Mouse (Mus musculus) lung, embryonic 14.5 days (tissue): ENCODE data around the gene Prkcb. TPM values are rescaled to one million over a fixed set of nuclear protein-coding genes. Genes with fewer than 3 reads are reported as not detected.
A peak's percentile ranks its signal among the peaks of the same experiment; 100 is the strongest.

Experiments used
- ATAC-seq: fragments of 200-750 bp; cut with Nextera tagmentation; 2 replicates; pipeline ENCODE4 v1.8.0; 2017; ENCODE audit warnings: mild to moderate bottlenecking, moderate TSS enrichment, moderate library complexity; ENCODE audit not compliant: insufficient read depth
- DNase-seq: peaks from one replicate; pipeline ENCODE4 v3.0.0-alpha.2; 2015
- H3K27ac ChIP-seq: fragments of 300-500 bp; sonication (generic); 2 replicates; pipeline ENCODE4 v1.5.1; 2014; ENCODE audit warnings: low read depth, mild to moderate bottlenecking, moderate library complexity
- H3K27me3 ChIP-seq: fragments of 300-500 bp; sonication (generic); 2 replicates; pipeline ENCODE4 v1.6.1; 2014; ENCODE audit warnings: low read length, control low read depth; ENCODE audit not compliant: insufficient read depth
- H3K36me3 ChIP-seq: fragments of 300-500 bp; sonication (generic); 2 replicates; pipeline ENCODE4 v1.6.1; 2014; ENCODE audit warnings: control low read depth; ENCODE audit not compliant: insufficient read depth
- H3K4me1 ChIP-seq: fragments of 300-500 bp; sonication (generic); 2 replicates; pipeline ENCODE4 v1.6.1; 2014; ENCODE audit warnings: antibody characterized with exemption, control low read depth; ENCODE audit not compliant: insufficient read depth
- H3K4me2 ChIP-seq: fragments of 300-500 bp; sonication (generic); 2 replicates; pipeline ENCODE4 v1.6.1; 2014; ENCODE audit warnings: mild to moderate bottlenecking
- H3K4me3 ChIP-seq: fragments of 300-500 bp; sonication (generic); 2 replicates; pipeline ENCODE4 v1.5.1; 2014; ENCODE audit warnings: low read depth, low read length
- H3K9ac ChIP-seq: fragments of 300-500 bp; sonication (generic); 2 replicates; pipeline ENCODE4 v1.6.1; 2014
- H3K9me3 ChIP-seq: fragments of 300-500 bp; sonication (generic); 2 replicates; pipeline ENCODE4 v1.6.1; 2016; ENCODE audit warnings: low read depth, low read length, control low read depth
- CTCF ChIP-seq: IDR thresholded peaks from 2 replicates; pipeline ENCODE4 v1.5.1; 2016; ENCODE audit warnings: antibody characterized with exemption, low read depth
- WGBS: fragments of 180-500 bp; shearing (Covaris S2); extraction: QIAGEN DNeasy Blood & Tissue Kit; methylation state at CpG from one replicate; pipeline ENCODE4 v1.1.7; 2014; 5-methylcytosine and 5-hydroxymethylcytosine counted together
- polyA plus RNA-seq: library from polyadenylated mRNA; unstranded; fragments of >200 nt; fragmentation: Nextera tagmentation; extraction: Ambion mirVana; gene quantifications from 2 replicates; pipeline ENCODE4 v1.2.1, GENCODE M21; 2014

The Prkcb gene
- polyA plus RNA-seq, 1 experiment from 2014 or later = 9.7 TPM

- ATAC-seq = peak; percentile 82
- Histone ChIP-seq H3K9me3 (no peaks in the 10 kb centered on the region), H3K9ac (no peak overlapping the region), H3K4me1 (no peaks in the 10 kb centered on the region), H3K36me3 (no peaks in the 10 kb centered on the region), H3K4me2 (no peak overlapping the region), H3K27me3 (no peaks in the 10 kb centered on the region), H3K4me3 (no peak overlapping the region), H3K27ac (no peak overlapping the region)
- WGBS = 26% methylated on average over 7 of the region's 7 CpGs
- peak; percentile 76 for DNase-seq
- no peak for TF ChIP-seq CTCF
Measured at GRCm38 (mm10) chr7:122665311-122666049, 376.9 kb downstream of the Prkcb start.

GRCm38 (mm10) chr7:122667903-122668302 is 379.4 kb downstream of the Prkcb start:
- no peak for ATAC-seq

DNA sequence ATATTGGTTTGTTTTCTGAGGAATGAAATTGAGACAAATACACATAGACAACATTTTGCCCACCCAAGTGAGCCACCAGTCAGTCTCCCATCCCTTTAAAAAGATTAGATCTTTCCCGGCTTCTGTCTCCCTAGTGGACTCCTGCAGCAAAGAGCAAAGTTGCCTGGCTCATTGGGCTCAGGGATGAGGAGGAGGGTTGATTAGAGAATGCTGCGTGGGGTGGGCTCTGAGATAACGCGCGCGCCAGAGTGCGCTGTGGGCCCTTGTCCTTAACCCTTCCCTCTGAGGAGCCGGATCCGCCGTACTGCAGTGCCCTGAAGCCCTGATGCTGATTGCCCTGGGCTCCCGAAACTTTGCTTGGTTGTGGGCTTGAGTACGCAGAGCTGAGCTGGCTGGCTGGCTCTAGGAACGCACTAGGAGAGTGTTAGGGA is 381.9 kb downstream of the Prkcb start, which contains the start of gene Cacng3:
Gene Cacng3, plus strand, starts transcription at position 51 of the 431 bp plus-strand sequence.
- no peak within 1 kb of the TSS for H3K4me3 ChIP-seq
- ATAC-seq (no peak), DNase-seq (no peak)
- H3K4me1 ChIP-seq = no peaks in the 10 kb centered on the region
- H3K27ac ChIP-seq = no peak within 1 kb of the TSS
- H3K27me3 ChIP-seq = peaks cover 7% of the 10 kb centered on the region
- WGBS = 13% methylated on average over 13 of the region's 13 CpGs
- H3K9me3 ChIP-seq = no peaks in the 10 kb centered on the region
- no peak; the same call in none of the 2 replicates for TF ChIP-seq CTCF
- no peaks in the 10 kb centered on the region for H3K36me3 ChIP-seq
- peak within 1 kb of the TSS; percentile 49 for H3K4me2 ChIP-seq
- no peak within 1 kb of the TSS for H3K9ac ChIP-seq

More at GRCm38 (mm10) chr7:122667903-122668302, 379.4 kb downstream of the Prkcb start:
- no peaks in the 10 kb centered on the region for H3K36me3 ChIP-seq
- peak; percentile 74 for TF ChIP-seq CTCF
- H3K4me1 ChIP-seq = no peaks in the 10 kb centered on the region
- H3K4me3 ChIP-seq = no peak overlapping the region
- no peak overlapping the region for H3K4me2 ChIP-seq
- no peak overlapping the region for H3K9ac ChIP-seq
- 24% methylated on average over 5 of the region's 5 CpGs for WGBS
- peaks cover 7% of the 10 kb centered on the region for H3K27me3 ChIP-seq
- DNase-seq = peak; percentile 80
- H3K27ac ChIP-seq = no peak overlapping the region
- no peaks in the 10 kb centered on the region for H3K9me3 ChIP-seq

DNA sequence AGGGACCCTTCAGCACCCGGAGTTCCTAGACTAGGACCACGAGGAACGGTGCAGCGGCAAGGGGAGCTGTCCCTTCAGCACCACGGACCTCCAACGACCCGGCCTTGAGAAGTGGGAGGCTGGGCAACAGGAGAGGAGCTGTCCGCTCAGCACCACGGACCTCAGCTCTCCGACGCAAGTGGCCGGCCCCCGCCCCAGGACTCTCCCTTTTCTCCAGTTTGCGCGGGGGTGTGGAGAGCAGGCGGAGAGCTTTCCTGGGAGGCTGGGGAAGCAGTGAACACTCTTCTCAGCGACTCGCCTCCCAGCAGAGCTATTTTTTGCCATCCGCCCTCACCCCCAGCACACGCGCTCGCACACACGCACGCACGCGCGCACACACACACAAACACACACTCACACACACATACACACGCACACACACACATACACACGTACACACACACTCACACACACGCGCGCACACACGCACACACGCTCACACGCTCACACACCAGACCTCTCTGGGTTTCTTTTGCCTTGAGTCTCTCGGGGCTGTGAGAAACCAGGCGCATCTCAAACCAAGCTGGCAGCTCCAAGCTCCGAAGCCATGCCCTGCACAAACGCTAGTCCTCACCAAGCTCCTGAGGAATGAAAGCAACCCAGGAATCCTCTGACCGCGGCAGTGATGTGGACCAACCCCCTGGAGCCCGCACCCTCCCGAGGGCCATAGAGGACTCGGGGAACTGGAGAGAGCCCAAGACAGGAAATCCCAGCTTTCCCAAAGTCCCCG is 382.5 kb downstream of the Prkcb start:
- WGBS = 8% methylated on average over 45 of the region's 45 CpGs
- no peak overlapping the region for H3K9ac ChIP-seq
- H3K27ac ChIP-seq = no peak overlapping the region
- ATAC-seq = peak; percentile 94
- H3K9me3 ChIP-seq = no peaks in the 10 kb centered on the region
- peak; percentile 100 for DNase-seq
- no peak overlapping the region for H3K4me3 ChIP-seq
- no peaks in the 10 kb centered on the region for H3K4me1 ChIP-seq
- peak overlapping the region; percentile 49 for H3K4me2 ChIP-seq
- H3K27me3 ChIP-seq = peaks cover 7% of the 10 kb centered on the region
- TF ChIP-seq CTCF = no peak
- H3K36me3 ChIP-seq = no peaks in the 10 kb centered on the region

- Histone ChIP-seq H3K4me3 (no peak overlapping the region), H3K27ac (no peak overlapping the region), H3K4me1 (no peaks in the 10 kb centered on the region), H3K36me3 (no peaks in the 10 kb centered on the region), H3K9ac (no peak overlapping the region), H3K9me3 (no peaks in the 10 kb centered on the region), H3K4me2 (no peak overlapping the region), H3K27me3 (peaks cover 7% of the 10 kb centered on the region)
- 42% methylated on average over 5 of the region's 5 CpGs for WGBS
- ATAC-seq (no peak), DNase-seq (peak; percentile 54)
- no peak for TF ChIP-seq CTCF
Measured at GRCm38 (mm10) chr7:122672981-122673380, 384.4 kb downstream of the Prkcb start.

- 82% methylated on average over 7 of the region's 7 CpGs for WGBS
- Histone ChIP-seq H3K36me3 (no peaks in the 10 kb centered on the region), H3K4me1 (no peaks in the 10 kb centered on the region), H3K9ac (no peak overlapping the region), H3K27me3 (peaks cover 7% of the 10 kb centered on the region), H3K4me2 (no peak overlapping the region), H3K27ac (no peak overlapping the region), H3K9me3 (no peaks in the 10 kb centered on the region), H3K4me3 (no peak overlapping the region)
- DNase-seq (no peak), ATAC-seq (no peak)
- no peak for TF ChIP-seq CTCF
Measured at GRCm38 (mm10) chr7:122675207-122675606, 386.7 kb downstream of the Prkcb start.

Other genes with a start within 250 kb of the Prkcb start
- gene Ubfd1, start 221.6 kb upstream of the Prkcb start, polyA plus RNA-seq = 80.8 and 83.1 TPM in 2 replicates
- 16.5 and 17.5 TPM in 2 replicates for gene Ears2, start 221.5 kb upstream of the Prkcb start, polyA plus RNA-seq
- gene Ndufab1, start 186.9 kb upstream of the Prkcb start, polyA plus RNA-seq = 620 and 633 TPM in 2 replicates
- 20.6 and 20.8 TPM in 2 replicates for gene Palb2, start 155.8 kb upstream of the Prkcb start, polyA plus RNA-seq
- gene Dctn5, start 155.7 kb upstream of the Prkcb start, polyA plus RNA-seq = 108 and 119 TPM in 2 replicates
- gene Plk1, start 129.3 kb upstream of the Prkcb start, polyA plus RNA-seq = 141 and 160 TPM in 2 replicates
- 0.16 TPM in 1 of 2 replicates, not detected in the other for gene Ern2, start 102.5 kb upstream of the Prkcb start, polyA plus RNA-seq
- 0.53 and 0.84 TPM in 2 replicates for gene Chp2, start 69.3 kb upstream of the Prkcb start, polyA plus RNA-seq